Mouse (Mus musculus) kidney, postnatal 25 days (tissue): ENCODE measurements around the gene Atf3.

Experiments used
- DNase-seq, 2 experiments: peaks; one replicate each; pipeline ENCODE4 v3.0.0; 2021; ENCODE audit warnings: mixed read lengths in 2 of 2

The Atf3 gene

GRCm38 (mm10) chr1:191138874-191139495 lies 78.9 kb downstream of the Atf3 start:
- DNase-seq: no peak

DNA sequence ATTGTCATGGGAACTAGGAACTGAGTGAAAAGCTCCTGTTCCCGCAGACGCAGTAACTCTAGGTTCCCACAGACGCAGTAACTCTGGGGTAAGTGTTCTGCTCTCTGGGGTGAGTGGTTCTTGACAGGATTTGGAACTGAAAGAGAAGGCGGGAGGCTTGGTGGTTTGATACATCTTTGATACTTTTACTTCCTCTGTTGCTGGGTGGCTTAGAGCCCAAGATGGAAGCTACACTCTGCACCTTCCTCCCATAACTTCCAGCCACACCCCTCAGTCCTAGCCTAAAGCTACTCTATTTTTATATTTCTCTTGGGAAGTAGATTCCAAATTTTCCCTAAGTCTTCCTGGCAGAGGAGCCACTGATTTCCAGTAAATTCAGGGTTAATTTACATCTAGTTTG lies 79.4 kb downstream of the Atf3 start:
- no peak for DNase-seq

DNA sequence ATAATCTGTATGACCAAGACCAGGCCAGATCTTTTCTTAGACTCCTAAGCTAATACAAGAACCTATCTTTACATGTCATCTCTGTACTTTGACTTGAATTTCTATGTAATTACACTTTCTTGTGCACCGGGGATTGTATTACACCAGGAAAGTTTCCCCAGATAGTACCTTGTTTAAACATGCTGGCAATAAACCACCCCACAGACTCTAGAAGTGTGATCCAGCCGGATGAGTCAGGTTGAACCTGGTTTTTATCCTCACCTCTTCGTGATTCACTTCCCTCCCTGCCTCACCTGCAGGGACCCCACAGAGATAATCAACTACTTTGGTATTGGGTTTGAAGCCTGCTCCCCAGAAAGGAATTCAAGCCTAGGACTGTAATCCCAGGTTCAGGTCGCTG lies 82.4 kb downstream of the Atf3 start:
- DNase-seq: no peak

DNA sequence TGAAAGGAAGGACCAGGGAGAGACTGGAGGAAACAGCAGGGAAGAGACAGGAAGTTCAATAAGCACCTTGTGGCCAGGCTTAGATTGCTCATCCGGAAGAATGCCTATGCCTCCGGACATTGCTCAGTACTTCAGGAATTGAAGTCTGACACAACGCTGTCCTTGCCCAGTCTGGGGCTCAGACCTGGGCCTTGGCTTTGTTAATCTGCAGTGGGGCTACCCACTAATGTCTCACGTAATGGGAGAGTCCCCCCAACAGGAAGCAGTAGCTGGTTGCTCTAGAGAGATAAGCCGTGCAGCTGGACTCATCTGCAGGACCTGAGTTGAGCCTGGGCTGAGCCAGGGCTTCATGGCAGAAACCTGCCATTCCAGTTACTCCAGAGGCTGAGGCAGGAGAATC lies 84.9 kb downstream of the Atf3 start:
- DNase-seq: no peak

- DNase-seq: no peak
These were observed 85.6 kb downstream of the Atf3 start for GRCm38 (mm10) chr1:191132240-191132639.

- DNase-seq: no peak
These were observed 86.1 kb downstream of the Atf3 start for GRCm38 (mm10) chr1:191131692-191132091.

DNA sequence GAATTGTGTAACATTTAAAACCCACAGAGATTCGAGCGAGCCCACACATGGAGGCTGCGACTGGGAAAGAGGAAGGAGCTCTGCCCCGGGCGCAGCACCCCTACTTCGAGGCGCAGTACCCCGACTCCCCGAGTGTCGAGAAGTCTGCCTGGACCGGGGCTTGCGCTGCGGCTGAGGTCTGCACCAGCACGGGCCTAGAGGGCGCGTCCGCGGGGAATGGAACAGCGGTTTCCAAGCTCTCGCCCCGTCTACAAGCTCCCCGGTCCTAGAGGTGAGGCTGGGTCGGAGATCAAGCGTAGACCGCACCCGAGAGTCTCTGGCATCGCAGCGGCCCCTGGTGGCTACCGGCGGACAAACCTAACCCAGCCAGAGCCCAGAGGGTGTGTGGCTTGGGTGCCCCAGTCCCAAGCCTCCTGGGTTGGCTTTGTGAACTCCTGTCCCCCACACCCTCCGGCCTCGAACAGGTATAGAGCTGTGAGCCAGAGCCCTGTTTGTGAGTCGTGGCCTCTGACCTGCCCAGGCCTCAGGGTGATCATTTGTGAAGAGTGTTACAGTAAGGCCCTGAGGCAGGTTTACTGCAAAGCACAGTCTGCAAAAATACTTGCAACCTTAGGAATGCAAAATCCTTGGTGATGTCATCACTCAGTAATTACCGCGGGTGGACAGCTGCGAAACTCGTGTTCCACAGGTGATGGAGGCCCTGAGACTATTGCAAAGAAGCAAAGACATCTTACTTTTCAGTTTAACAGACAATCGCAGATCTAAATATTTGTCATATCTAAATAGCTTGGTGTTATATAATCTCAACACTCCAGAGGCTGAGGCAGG lies 91.8 kb downstream of the Atf3 start:
- peak; percentile 73 to 77 for DNase-seq

GRCm38 (mm10) chr1:191124288-191124687 lies 93.6 kb downstream of the Atf3 start:
- DNase-seq: no peak

DNA sequence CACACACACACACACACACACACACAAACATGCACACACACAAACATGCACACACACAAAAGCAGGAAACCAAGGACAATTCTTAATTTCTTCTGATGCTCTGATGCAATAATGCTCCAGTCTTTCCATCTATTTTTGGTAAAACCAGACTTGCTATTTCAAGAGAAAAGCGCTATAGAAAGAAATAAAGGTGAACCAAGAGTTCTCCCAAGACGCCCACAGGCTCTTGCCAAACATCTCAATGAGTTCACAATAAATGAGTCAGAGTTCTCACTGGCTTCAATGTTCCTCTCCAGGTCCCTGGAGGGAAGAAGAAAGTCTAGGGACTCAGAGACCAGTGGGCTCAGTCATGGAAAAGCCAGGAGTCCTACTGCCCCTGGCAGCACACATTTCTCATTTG lies 94.1 kb downstream of the Atf3 start:
- DNase-seq: no peak

DNA sequence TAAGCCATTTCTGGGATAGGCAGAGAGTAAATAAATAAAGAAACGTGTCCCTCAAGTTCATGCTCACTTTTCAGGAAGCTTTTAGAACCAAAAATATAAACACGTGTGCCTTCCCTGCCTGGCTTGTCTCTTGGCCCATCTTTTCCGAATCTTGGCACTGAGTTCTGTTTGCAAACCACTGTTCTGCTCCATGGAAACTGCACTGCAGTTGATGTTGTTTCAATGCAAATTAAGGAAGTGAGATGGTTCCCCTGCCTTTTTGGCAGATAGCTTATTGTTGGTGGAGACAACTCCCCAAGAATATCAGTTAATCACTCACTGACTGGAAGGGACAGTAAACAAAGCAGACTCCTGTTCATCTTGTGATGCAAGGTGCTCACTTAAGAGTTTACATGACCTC lies 95.1 kb downstream of the Atf3 start:
- DNase-seq: no peak
